Mouse (Mus musculus) stomach, postnatal 0 days (tissue): ENCODE data around the gene Cox8c. TPM values are rescaled to one million over a fixed set of nuclear protein-coding genes. Genes with fewer than 3 reads are reported as not detected.
A peak's percentile ranks its signal among the peaks of the same experiment; 100 is the strongest.

Experiments used
- ATAC-seq: fragments of 200-750 bp; cut with Nextera tagmentation; 2 replicates; pipeline ENCODE4 v1.8.0; 2017; ENCODE audit not compliant: low FRiP score, low TSS enrichment
- DNase-seq: peaks from one replicate; pipeline ENCODE4 v3.0.0-alpha.2; 2016; ENCODE audit warnings: low spot score
- H3K27ac ChIP-seq: fragments of 300-500 bp; sonication (generic); replicated peaks from 2 replicates; pipeline ENCODE4 v1.5.1; 2014; ENCODE audit warnings: mild to moderate bottlenecking, control low read depth
- H3K27me3 ChIP-seq: fragments of 300-500 bp; sonication (generic); 2 replicates; pipeline ENCODE4 v1.6.1; 2014; ENCODE audit warnings: low read length; ENCODE audit not compliant: control insufficient read depth, insufficient read depth
- H3K36me3 ChIP-seq: fragments of 300-500 bp; sonication (generic); 2 replicates; pipeline ENCODE4 v1.6.1; 2014; ENCODE audit warnings: low read length, mixed read lengths; ENCODE audit not compliant: control insufficient read depth, insufficient read depth
- H3K4me1 ChIP-seq: fragments of 300-500 bp; sonication (generic); replicated peaks from 2 replicates; pipeline ENCODE4 v1.6.1; 2014; ENCODE audit warnings: antibody characterized with exemption; ENCODE audit not compliant: control insufficient read depth, insufficient read depth
- H3K4me2 ChIP-seq: fragments of 300-500 bp; sonication (generic); replicated peaks from 2 replicates; pipeline ENCODE4 v1.6.1; 2014; ENCODE audit warnings: low read depth, mild to moderate bottlenecking, control low read depth, moderate library complexity
- H3K4me3 ChIP-seq: fragments of 300-500 bp; sonication (generic); 2 replicates; pipeline ENCODE4 v1.5.1; 2014; ENCODE audit warnings: low read depth, low read length, control low read depth
- H3K9ac ChIP-seq: fragments of 300-500 bp; sonication (generic); 2 replicates; pipeline ENCODE4 v1.6.1; 2014; ENCODE audit warnings: mild to moderate bottlenecking, low read length, control low read depth, mixed read lengths
- H3K9me3 ChIP-seq: fragments of 300-500 bp; sonication (generic); 2 replicates; pipeline ENCODE4 v1.6.1; 2016; ENCODE audit warnings: low read length; ENCODE audit not compliant: control insufficient read depth
- CTCF ChIP-seq: IDR thresholded peaks from 2 replicates; pipeline ENCODE4 v1.5.1; 2016; ENCODE audit warnings: antibody characterized with exemption, low read depth, mild to moderate bottlenecking, moderate library complexity
- EP300 ChIP-seq: optimal IDR thresholded peaks from 2 replicates; pipeline ENCODE3; 2016; ENCODE audit warnings: antibody characterized with exemption
- WGBS: fragments of 180-500 bp; shearing (Covaris S2); extraction: QIAGEN DNeasy Blood & Tissue Kit; methylation state at CpG from one replicate; pipeline ENCODE4 v1.1.7; 2014; 5-methylcytosine and 5-hydroxymethylcytosine counted together
- polyA plus RNA-seq: library from polyadenylated mRNA; unstranded; fragments of >200 nt; fragmentation: Nextera tagmentation; extraction: Ambion mirVana; gene quantifications from 2 replicates; pipeline ENCODE4 v1.2.1, GENCODE M21; 2015

Cox8c gene
- polyA plus RNA-seq: not detected in 2 replicates

- Histone ChIP-seq H3K4me1 (no peaks in the 10 kb centered on the region), H3K4me3 (no peak within 1 kb of the TSS), H3K4me2 (no peak within 1 kb of the TSS), H3K36me3 (no peaks in the 10 kb centered on the region), H3K9ac (no peak within 1 kb of the TSS), H3K9me3 (no peaks in the 10 kb centered on the region), H3K27me3 (no peaks in the 10 kb centered on the region), H3K27ac (no peak within 1 kb of the TSS)
- ATAC-seq (no peak), DNase-seq (no peak)
- 92% methylated on average over 17 of the region's 17 CpGs for WGBS
- TF ChIP-seq EP300 (no peak), CTCF (no peak)
These were observed at the start of gene Cox8c for GRCm38 (mm10) chr12:102899091-102899490. TSS of gene Cox8c (plus strand) at chr12:102899316.

GRCm38 (mm10) chr12:102860806-102861205, 38.3 kb upstream of the Cox8c start:
- Histone ChIP-seq H3K4me1 (no peaks in the 10 kb centered on the region), H3K9ac (no peak overlapping the region), H3K9me3 (no peaks in the 10 kb centered on the region), H3K4me3 (no peak overlapping the region), H3K4me2 (no peak overlapping the region), H3K27me3 (no peaks in the 10 kb centered on the region), H3K36me3 (no peaks in the 10 kb centered on the region), H3K27ac (no peak overlapping the region)
- ATAC-seq (no peak), DNase-seq (no peak)
- TF ChIP-seq CTCF: no peak
- TF ChIP-seq EP300: no peak

- ATAC-seq (no peak), DNase-seq (no peak)
- no peaks in the 10 kb centered on the region for H3K36me3 ChIP-seq
These were observed 29.3 kb upstream of the Cox8c start for GRCm38 (mm10) chr12:102869802-102870201.

DNA sequence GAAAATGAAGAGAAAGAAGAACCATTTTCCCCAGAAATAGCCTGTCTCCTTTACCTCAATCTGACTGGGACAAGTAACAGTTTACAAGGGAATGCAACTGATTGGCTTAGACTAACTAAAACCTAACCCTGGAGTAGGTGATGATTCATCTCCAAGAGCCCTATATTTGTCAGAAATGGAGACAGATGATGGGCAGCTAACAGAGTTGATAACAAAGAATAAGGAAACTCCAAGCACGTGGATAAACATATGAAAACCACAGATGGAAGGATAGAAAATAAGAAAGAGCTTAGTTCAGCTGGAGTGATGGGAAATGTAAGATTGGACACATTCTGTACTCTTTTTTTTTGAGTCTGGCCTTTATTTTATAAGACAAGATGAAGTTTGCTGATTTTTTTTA, 28.6 kb upstream of the Cox8c start:
- no peak for ATAC-seq
- no peak overlapping the region for H3K27ac ChIP-seq

More at GRCm38 (mm10) chr12:102869802-102870201, 29.3 kb upstream of the Cox8c start:
- no peak overlapping the region for H3K4me3 ChIP-seq
- no peaks in the 10 kb centered on the region for H3K27me3 ChIP-seq
- no peaks in the 10 kb centered on the region for H3K9me3 ChIP-seq
- no peak overlapping the region for H3K4me2 ChIP-seq
- H3K4me1 ChIP-seq: no peaks in the 10 kb centered on the region
- WGBS: 63% methylated on average over 2 of the region's 2 CpGs
- H3K9ac ChIP-seq: no peak overlapping the region
- no peak overlapping the region for H3K27ac ChIP-seq
- TF ChIP-seq CTCF: no peak
- TF ChIP-seq EP300: no peak

DNA sequence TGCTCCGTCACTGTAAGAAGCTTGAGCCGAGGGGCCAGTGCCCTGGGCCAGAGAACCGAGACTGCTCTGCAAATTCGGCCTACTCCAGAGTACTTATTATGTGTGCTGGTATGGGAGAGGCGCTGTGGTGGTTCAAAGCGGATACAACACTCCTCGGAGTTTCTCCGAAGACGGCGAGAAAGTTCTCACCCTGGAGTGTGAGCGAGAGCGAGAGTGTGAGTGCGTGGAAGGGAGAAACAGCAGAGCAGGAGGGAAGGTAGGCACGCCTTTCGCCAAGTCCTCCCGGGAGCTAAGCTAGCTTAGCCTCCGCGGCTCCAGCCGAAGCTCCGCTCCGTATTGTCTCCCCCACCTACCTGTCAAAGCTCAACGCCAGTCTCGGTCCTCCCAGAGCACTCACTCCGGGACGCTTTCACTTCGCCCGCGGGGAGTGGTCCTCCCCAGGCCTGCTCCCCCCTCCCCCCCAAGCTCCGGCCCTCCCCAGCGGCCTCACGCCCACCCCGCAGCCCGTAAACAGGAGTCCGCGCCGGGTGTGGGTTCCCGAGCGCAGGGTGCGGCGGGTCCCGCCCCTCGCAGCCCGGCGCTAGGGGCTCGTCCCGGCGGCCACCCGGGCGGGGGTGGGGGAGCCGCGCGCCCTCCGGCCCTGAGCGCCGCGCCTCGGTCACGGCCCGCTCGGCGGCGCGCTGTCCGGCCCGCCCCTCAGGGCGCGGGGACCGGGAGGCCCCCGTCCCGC, 21.6 kb upstream of the Cox8c start:
- ATAC-seq (peak; percentile 73), DNase-seq (peak; percentile 69)
- H3K4me2 ChIP-seq: peak overlapping the region; percentile 57
- H3K27ac ChIP-seq: peak overlapping the region; percentile 99
- no peaks in the 10 kb centered on the region for H3K9me3 ChIP-seq
- H3K36me3 ChIP-seq: no peaks in the 10 kb centered on the region
- TF ChIP-seq CTCF (no peak), EP300 (no peak)
- peak overlapping the region; percentile 93 for H3K9ac ChIP-seq
- peak overlapping the region; percentile 96 for H3K4me3 ChIP-seq
- H3K27me3 ChIP-seq: no peaks in the 10 kb centered on the region
- H3K4me1 ChIP-seq: peaks cover 5% of the 10 kb centered on the region; the same call in 1 of the 2 replicates
- WGBS: under 1% methylated on average over 61 of the region's 70 CpGs

More for the DNA sequence above, 28.6 kb upstream of the Cox8c start:
- 46% methylated on average over 1 of the region's 1 CpGs for WGBS
- Histone ChIP-seq H3K9me3 (no peaks in the 10 kb centered on the region), H3K9ac (no peak overlapping the region), H3K36me3 (no peaks in the 10 kb centered on the region), H3K4me2 (no peak overlapping the region), H3K4me1 (no peaks in the 10 kb centered on the region), H3K4me3 (no peak overlapping the region), H3K27me3 (no peaks in the 10 kb centered on the region)
- no peak for DNase-seq
- TF ChIP-seq CTCF: no peak

DNA sequence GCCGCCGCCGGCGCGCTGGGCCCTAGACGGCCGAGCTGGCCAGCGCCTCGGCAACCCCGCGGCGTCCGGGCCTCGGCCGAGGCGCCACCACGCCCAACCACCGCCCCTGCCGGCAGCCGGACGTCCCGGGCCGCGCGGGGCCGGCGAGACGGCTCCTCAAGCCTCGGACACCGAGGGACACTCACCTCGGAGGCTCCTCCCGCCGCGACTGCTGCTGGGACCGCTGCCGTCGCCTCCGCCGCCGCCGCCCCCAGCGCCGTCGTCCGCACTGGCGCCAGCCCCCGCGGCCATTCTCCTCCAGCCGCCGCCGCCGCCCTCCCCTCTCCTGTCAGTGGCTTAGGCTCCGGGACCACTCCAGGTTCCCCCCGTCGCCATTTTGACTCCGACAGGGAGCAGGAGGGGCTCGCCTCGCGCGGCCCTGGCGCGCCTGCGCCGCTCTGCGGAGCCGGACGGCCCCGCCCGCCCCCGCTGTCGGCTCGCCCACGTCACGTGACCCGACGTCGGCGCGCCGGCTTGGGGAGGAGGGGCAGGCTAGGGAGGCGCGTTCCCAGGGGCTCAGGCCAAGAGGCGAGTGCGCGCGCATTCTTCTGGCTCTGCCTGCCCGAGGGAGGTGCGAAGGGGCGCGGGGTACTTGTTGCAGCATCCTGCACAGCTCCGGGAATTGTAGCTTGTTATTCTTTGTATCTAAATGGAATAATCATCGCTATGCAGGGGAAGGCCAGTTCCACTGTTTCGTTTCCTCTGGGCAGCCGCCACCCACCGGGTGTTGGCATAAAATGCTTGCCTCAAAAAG, 20.9 kb upstream of the Cox8c start, which contains the start of gene Btbd7:
Gene Btbd7, minus strand, starts transcription at position 441 of the 793 bp plus-strand sequence.
- under 1% methylated on average over 58 of the region's 95 CpGs for WGBS
- Histone ChIP-seq H3K9me3 (no peaks in the 10 kb centered on the region), H3K27ac (peak within 1 kb of the TSS; percentile 99), H3K36me3 (no peaks in the 10 kb centered on the region), H3K9ac (peak within 1 kb of the TSS; percentile 93), H3K4me3 (peak within 1 kb of the TSS; percentile 96), H3K27me3 (no peaks in the 10 kb centered on the region), H3K4me1 (peaks cover 5% of the 10 kb centered on the region; the same call in 1 of the 2 replicates), H3K4me2 (peak within 1 kb of the TSS; percentile 65)
- peak; percentile 95 for ATAC-seq
- TF ChIP-seq EP300 (no peak), CTCF (no peak; the same call in 1 of the 2 replicates)
- DNase-seq: peak; percentile 98
